Comparison of ENCODE assay signal across 13 mouse cellular contexts in the genomic region with DNA sequence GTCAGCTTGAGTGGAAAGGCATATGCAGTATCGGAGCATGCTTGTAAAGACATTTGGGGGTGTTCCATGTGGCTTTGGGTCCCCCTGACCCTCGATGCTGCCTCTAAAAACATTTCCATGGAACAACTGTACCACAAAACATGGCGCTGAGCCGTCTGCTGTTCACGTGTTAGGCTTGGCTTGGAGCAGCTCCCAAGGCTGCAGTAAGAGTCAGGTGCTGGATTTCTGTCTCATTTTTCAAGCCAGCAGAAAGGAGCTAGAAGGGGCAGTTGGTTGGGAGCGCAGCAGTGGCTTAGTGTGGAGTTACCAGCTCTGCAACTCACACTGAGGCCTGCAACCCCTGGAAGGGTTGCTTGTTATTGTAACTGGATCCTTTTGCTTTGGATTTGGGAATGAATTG. TPM values are rescaled to one million over a fixed set of nuclear protein-coding genes. Genes with fewer than 3 reads are reported as not detected.
DNase-seq lines count a peak whose midpoint lies in the region; ATAC-seq lines count a peak whose summit lies in the region.
"Had no signal": no experiment of that assay in that cellular context is flagged by ENCODE, and none has a peak within 500 bp of the region (broad histone marks: within the 10 kb centered on the region; RNA-seq: fewer than 3 reads in every experiment).

No protein-coding gene starts in this region.

- no peak for ATAC-seq in forebrain, embryonic 15.5 days (replicated peaks)
- ATAC-seq in forebrain, embryonic 16.5 days, result no peak
- ATAC-seq in limb, embryonic 15.5 days (ENCODE audit: insufficient number of reproducible peaks, low FRiP score, low TSS enrichment, low read depth), result peak; percentile 86
- no peak for ATAC-seq in midbrain, embryonic 11.5 days (ENCODE audit: low FRiP score)
- ATAC-seq: forebrain, embryonic 13.5 days; liver, postnatal 0 days had no signal

- H3K36me3 ChIP-seq in forebrain, embryonic 15.5 days, result peaks cover 3% of the 10 kb centered on the region; the same call in 1 of the 2 replicates
- H3K36me3 ChIP-seq in forebrain, embryonic 16.5 days (ENCODE audit: control insufficient read depth, insufficient read depth), result no peaks in the 10 kb centered on the region
- 0 out of 2 replicates have a peak, but pooled peaks cover 15% of the 10 kb centered on the region for H3K36me3 ChIP-seq in limb, embryonic 15.5 days
- no peaks in the 10 kb centered on the region for H3K36me3 ChIP-seq in midbrain, embryonic 11.5 days (ENCODE audit: control insufficient read depth, insufficient read depth, low read length)
- H3K36me3 ChIP-seq: neural tube, embryonic 15.5 days had no signal

- H3K9me3 ChIP-seq in forebrain, embryonic 15.5 days, result no peaks in the 10 kb centered on the region
- H3K9me3 ChIP-seq in forebrain, embryonic 16.5 days (ENCODE audit: control insufficient read depth, low read length), result no peaks in the 10 kb centered on the region
- H3K9me3 ChIP-seq in limb, embryonic 15.5 days, result no peaks in the 10 kb centered on the region
- no peaks in the 10 kb centered on the region for H3K9me3 ChIP-seq in midbrain, embryonic 11.5 days (ENCODE audit: control insufficient read depth, low read length)
- H3K9me3 ChIP-seq: forebrain, embryonic 13.5 days; midbrain, embryonic 12.5 days; neural tube, embryonic 15.5 days had no signal

- no peak overlapping the region for H3K9ac ChIP-seq in forebrain, embryonic 15.5 days (replicated peaks)
- H3K9ac ChIP-seq in forebrain, embryonic 16.5 days (replicated peaks; ENCODE audit: low read depth, low read length), result no peak overlapping the region
- H3K9ac ChIP-seq in limb, embryonic 15.5 days, result no peak overlapping the region
- H3K9ac ChIP-seq in midbrain, embryonic 11.5 days (ENCODE audit: low read length), result no peak overlapping the region
- H3K9ac ChIP-seq: forebrain, embryonic 13.5 days; liver, postnatal 0 days; midbrain, embryonic 12.5 days; neural tube, embryonic 15.5 days had no signal

- H3K27me3 ChIP-seq in forebrain, embryonic 15.5 days, result no peaks in the 10 kb centered on the region
- H3K27me3 ChIP-seq in forebrain, embryonic 16.5 days (replicated peaks; ENCODE audit: control insufficient read depth, insufficient read depth, low read length), result no peaks in the 10 kb centered on the region
- no peaks in the 10 kb centered on the region for H3K27me3 ChIP-seq in limb, embryonic 15.5 days
- no peaks in the 10 kb centered on the region for H3K27me3 ChIP-seq in midbrain, embryonic 11.5 days (ENCODE audit: control insufficient read depth, insufficient read depth, low read length)
- H3K27me3 ChIP-seq: forebrain, embryonic 13.5 days; midbrain, embryonic 12.5 days; neural tube, embryonic 15.5 days had no signal

- no peak overlapping the region for H3K4me2 ChIP-seq in forebrain, embryonic 15.5 days (replicated peaks)
- H3K4me2 ChIP-seq in forebrain, embryonic 16.5 days (ENCODE audit: low read length), result no peak overlapping the region
- H3K4me2 ChIP-seq in limb, embryonic 15.5 days, result no peak overlapping the region
- no peak overlapping the region for H3K4me2 ChIP-seq in midbrain, embryonic 11.5 days
- H3K4me2 ChIP-seq: forebrain, embryonic 13.5 days; midbrain, embryonic 12.5 days; neural tube, embryonic 15.5 days had no signal

- peaks cover 18% of the 10 kb centered on the region for H3K4me1 ChIP-seq in forebrain, embryonic 15.5 days
- H3K4me1 ChIP-seq in forebrain, embryonic 16.5 days (replicated peaks; ENCODE audit: control insufficient read depth, insufficient read depth, low read length), result peaks cover 12% of the 10 kb centered on the region
- peaks cover 38% of the 10 kb centered on the region for H3K4me1 ChIP-seq in limb, embryonic 15.5 days
- H3K4me1 ChIP-seq in midbrain, embryonic 11.5 days (ENCODE audit: control insufficient read depth, insufficient read depth, low read length), result peaks cover 3% of the 10 kb centered on the region; the same call in 1 of the 2 replicates

- no peak overlapping the region for H3K4me3 ChIP-seq in forebrain, embryonic 15.5 days
- H3K4me3 ChIP-seq in forebrain, embryonic 16.5 days (replicated peaks; ENCODE audit: low read length), result no peak overlapping the region
- H3K4me3 ChIP-seq in limb, embryonic 15.5 days, result no peak overlapping the region
- H3K4me3 ChIP-seq in midbrain, embryonic 11.5 days (ENCODE audit: low read depth, low read length), result no peak overlapping the region
- H3K4me3 ChIP-seq: forebrain, embryonic 13.5 days; midbrain, embryonic 12.5 days; neural tube, embryonic 15.5 days had no signal

- 74% methylated on average over 6 of the region's 6 CpGs for WGBS in forebrain, embryonic 15.5 days
- WGBS in forebrain, embryonic 16.5 days, result 72% methylated on average over 6 of the region's 6 CpGs
- WGBS in limb, embryonic 15.5 days, result 25% methylated on average over 6 of the region's 6 CpGs
- WGBS in midbrain, embryonic 11.5 days, result 79% methylated on average over 6 of the region's 6 CpGs

- H3K27ac ChIP-seq in forebrain, embryonic 15.5 days (replicated peaks), result 0 out of 2 replicates have a peak overlapping the region, but pooled peaks have one; percentile 31
- H3K27ac ChIP-seq in forebrain, embryonic 16.5 days (ENCODE audit: low read length), result no peak overlapping the region
- H3K27ac ChIP-seq in limb, embryonic 15.5 days, result peak overlapping the region; percentile 85
- no peak overlapping the region for H3K27ac ChIP-seq in midbrain, embryonic 11.5 days (ENCODE audit: low read depth, low read length)
- H3K27ac ChIP-seq: forebrain, embryonic 13.5 days; midbrain, embryonic 12.5 days; neural tube, embryonic 15.5 days had no signal

- DNase-seq in kidney, postnatal 10 days, result peak; percentile 51
- no peak for DNase-seq in kidney, adult 9 months
- DNase-seq in fibroblast of lung, adult 2 months (ENCODE audit: low read depth), result peak; percentile 99
- no peak for DNase-seq in midbrain, embryonic 11.5 days (ENCODE audit: low spot score, missing footprints)
- DNase-seq in right cerebral cortex, postnatal 36 days (ENCODE audit: low spot score in 2 of 2), result no peak
- DNase-seq: liver, postnatal 0 days; right cerebral cortex, postnatal 14 days had no signal

RNA-seq across cellular contexts. Expression of a gene that starts 21.3 kb away (rescaled TPM):
- polyA plus RNA-seq in forebrain, embryonic 15.5 days (2015; fragmentation: Nextera tagmentation; extraction: Ambion mirVana), result 174 and 180 TPM in 2 replicates
- polyA plus RNA-seq in forebrain, embryonic 16.5 days (2015; fragmentation: Nextera tagmentation; extraction: Ambion mirVana), result 175 and 198 TPM in 2 replicates
- polyA plus RNA-seq in limb, embryonic 15.5 days (2015; fragmentation: Nextera tagmentation; extraction: Ambion mirVana), result 180 and 188 TPM in 2 replicates
- polyA plus RNA-seq in midbrain, embryonic 11.5 days (2014; fragmentation: Nextera tagmentation; extraction: Ambion mirVana), result 251 and 269 TPM in 2 replicates

Comparison
In these comparisons a context has a peak if more than half of its experiments do, and no peak if none do; other contexts are left out.
1. H3K27ac ChIP-seq: peak in forebrain, embryonic 15.5 days (single experiment) and limb, embryonic 15.5 days (single experiment); none in forebrain, embryonic 16.5 days (single experiment) and midbrain, embryonic 11.5 days (single experiment).
2. DNase-seq: peak in kidney, postnatal 10 days (single experiment) and fibroblast of lung, adult 2 months (single experiment); none in kidney, adult 9 months (single experiment), midbrain, embryonic 11.5 days (single experiment) and right cerebral cortex, postnatal 36 days (0 of 2).